Mouse (Mus musculus): ENCODE data around the gene Atxn1.

Atxn1 gene

GRCm38 (mm10) chr13:45962776-45963175, 2.0 kb downstream of the Atxn1 start:
- peak in 1 of 2 experiments; percentile 34 for DNase-seq

- peak; percentile 13 to 36 for DNase-seq
Observed at GRCm38 (mm10) chr13:45961871-45962630, 2.8 kb downstream of the Atxn1 start.

GRCm38 (mm10) chr13:45960311-45960965, 4.4 kb downstream of the Atxn1 start:
- DNase-seq, result no peak

GRCm38 (mm10) chr13:45958306-45958705, 6.5 kb downstream of the Atxn1 start:
- no peak for DNase-seq

GRCm38 (mm10) chr13:45957629-45958028, 7.2 kb downstream of the Atxn1 start:
- DNase-seq, result no peak

- no peak for DNase-seq
Observed at GRCm38 (mm10) chr13:45956287-45956686, 8.5 kb downstream of the Atxn1 start.

GRCm38 (mm10) chr13:45955370-45956055, 9.3 kb downstream of the Atxn1 start:
- DNase-seq, result no peak

GRCm38 (mm10) chr13:45953098-45953497, 11.7 kb downstream of the Atxn1 start:
- DNase-seq, result no peak

GRCm38 (mm10) chr13:45951071-45951645, 13.7 kb downstream of the Atxn1 start:
- peak in 1 of 2 experiments; percentile 13 for DNase-seq

GRCm38 (mm10) chr13:45950355-45950861, 14.4 kb downstream of the Atxn1 start:
- DNase-seq, result no peak

- no peak for DNase-seq
Observed at GRCm38 (mm10) chr13:45946136-45946535, 18.7 kb downstream of the Atxn1 start.

- no peak for DNase-seq
Observed at GRCm38 (mm10) chr13:45942337-45942736, 22.5 kb downstream of the Atxn1 start.

- DNase-seq, result peak; percentile 29 to 31
Observed at GRCm38 (mm10) chr13:45940714-45941113, 24.1 kb downstream of the Atxn1 start.

- DNase-seq, result no peak
Observed at GRCm38 (mm10) chr13:45939561-45939960, 25.2 kb downstream of the Atxn1 start.

GRCm38 (mm10) chr13:45938083-45938482, 26.7 kb downstream of the Atxn1 start:
- DNase-seq, result no peak

GRCm38 (mm10) chr13:45936765-45937164, 28.0 kb downstream of the Atxn1 start:
- no peak for DNase-seq

GRCm38 (mm10) chr13:45935798-45936197, 29.0 kb downstream of the Atxn1 start:
- no peak for DNase-seq

GRCm38 (mm10) chr13:45934841-45935240, 30.0 kb downstream of the Atxn1 start:
- DNase-seq, result no peak

- no peak for DNase-seq
Observed at GRCm38 (mm10) chr13:45934085-45934484, 30.7 kb downstream of the Atxn1 start.

GRCm38 (mm10) chr13:45932491-45932921, 32.3 kb downstream of the Atxn1 start:
- DNase-seq, result no peak

- no peak for DNase-seq
Observed at GRCm38 (mm10) chr13:45931891-45932290, 32.9 kb downstream of the Atxn1 start.

- DNase-seq, result no peak
Observed at GRCm38 (mm10) chr13:45931215-45931614, 33.6 kb downstream of the Atxn1 start.

GRCm38 (mm10) chr13:45929744-45930143, 35.1 kb downstream of the Atxn1 start:
- no peak for DNase-seq

All from cerebellum, adult 18-20 months (tissue).